Mouse (Mus musculus) cerebellum, adult 9-11 months (tissue): ENCODE measurements around the gene Elf2.
A peak's percentile ranks its signal among the peaks of the same experiment; 100 is the strongest.

Experiments used
- DNase-seq: peaks from one replicate; pipeline ENCODE4 v3.0.0; 2022

The Elf2 gene

DNA sequence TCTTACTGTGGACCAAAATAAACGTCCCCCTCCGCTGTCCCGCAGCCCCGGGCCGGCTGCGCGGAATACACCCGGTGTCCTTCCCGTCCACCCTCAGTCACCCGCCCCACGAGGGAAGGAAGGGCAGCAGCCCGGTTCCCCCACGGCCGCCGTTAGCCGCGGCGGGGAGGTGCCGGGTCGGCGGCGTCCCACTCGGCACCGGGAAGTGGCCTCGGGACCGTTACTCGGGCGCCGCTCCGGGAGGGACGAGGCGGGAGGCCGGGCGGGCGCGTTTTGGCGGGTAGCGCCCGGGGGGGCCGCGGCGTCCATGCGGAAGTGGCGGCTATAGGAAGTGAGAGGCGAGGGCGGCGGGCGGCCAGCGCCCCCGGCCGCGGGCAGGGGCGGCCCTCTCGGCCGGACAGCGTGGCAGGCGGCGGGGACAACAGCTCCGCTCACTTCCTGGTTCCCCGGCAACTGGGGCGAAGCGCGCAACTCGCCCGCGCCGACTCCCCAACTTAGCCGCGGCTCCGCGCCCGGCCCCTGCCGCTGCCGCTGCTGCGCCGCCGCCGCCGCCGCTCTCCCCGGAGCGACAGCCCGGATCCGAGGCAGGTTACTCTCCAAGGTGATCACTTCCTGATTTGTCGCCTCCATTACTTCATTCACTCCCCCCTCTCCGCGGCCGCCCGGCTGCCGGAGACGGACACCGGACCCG is 63.9 kb downstream of the Elf2 start:
- DNase-seq: no peak

DNA sequence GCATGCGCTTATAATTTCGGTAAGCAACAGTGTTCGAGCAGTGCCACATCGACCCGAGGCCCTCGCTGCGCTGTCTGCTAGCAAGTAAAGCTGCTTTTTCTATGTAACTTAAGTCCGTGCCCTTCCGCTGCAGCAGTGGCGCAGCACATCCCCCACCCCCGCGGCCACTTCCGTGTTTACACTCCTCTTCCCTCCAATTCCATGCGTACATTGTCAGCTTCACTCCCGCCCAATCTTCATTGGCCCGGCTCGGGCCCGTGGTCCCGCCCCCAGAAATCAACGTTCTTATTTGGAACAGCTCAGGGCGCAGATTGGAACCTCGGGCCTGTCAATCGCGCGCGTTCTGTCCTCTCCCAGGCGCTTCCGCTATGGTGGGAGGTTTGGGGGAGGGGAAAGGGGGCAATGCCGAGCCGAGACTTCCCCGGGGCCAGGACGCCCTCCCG is 64.5 kb downstream of the Elf2 start:
- DNase-seq: peak; percentile 98

DNA sequence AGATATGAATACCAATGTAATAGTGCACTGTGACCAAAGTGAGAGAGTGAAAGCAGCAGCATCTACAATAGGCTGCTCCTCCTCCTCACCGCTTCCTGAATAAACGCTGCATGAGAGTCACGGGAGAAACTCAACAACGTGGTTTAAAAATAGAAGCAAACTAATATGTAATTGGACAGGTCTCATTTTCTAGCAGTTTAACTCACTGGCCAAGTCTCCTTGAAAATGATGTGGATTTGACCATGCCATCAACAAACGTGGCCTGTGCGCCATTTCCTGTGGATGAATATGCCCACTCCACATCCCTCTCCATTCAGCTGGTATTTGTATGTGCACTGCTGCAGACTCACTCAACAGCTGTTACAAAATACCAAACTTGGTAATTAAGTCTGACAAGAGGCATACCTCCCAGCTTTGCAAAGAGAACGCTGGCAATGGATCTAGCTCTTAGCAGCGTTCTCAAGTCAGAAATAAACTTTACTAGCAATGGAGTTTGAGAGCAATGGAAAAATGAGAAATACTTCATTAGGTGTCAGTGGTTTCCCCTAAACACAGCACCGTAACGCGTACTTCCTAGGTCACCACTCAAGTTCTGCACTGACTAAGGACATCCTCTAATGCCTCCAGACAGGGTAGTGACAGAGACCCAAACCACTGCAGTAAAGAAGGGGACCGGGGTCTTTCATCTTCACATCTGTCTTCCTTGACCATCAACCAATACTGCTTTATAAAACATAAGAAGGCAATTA is 70.2 kb downstream of the Elf2 start:
- no peak for DNase-seq

DNA sequence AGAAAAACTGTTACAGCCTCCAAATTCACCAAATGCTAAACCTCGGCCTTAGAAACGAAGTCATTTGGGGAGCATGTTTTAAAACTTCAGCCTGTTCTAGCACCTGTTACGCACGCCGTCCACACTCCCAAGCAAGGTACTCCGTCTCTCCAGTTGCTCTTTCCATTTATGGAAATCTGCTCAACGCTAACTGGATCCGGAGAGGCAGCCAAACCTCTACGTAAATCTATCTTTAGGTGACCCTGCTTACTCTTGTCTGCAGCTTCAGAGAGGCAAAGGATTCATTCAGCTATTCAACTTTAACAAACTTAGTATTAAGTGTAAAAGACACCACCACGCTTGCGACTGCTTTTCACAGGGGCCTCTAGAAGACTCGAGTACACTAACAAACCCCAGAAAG is 72.0 kb downstream of the Elf2 start:
- no peak for DNase-seq

GRCm38 (mm10) chr3:51262942-51263341 is 77.5 kb downstream of the Elf2 start:
- no peak for DNase-seq

DNA sequence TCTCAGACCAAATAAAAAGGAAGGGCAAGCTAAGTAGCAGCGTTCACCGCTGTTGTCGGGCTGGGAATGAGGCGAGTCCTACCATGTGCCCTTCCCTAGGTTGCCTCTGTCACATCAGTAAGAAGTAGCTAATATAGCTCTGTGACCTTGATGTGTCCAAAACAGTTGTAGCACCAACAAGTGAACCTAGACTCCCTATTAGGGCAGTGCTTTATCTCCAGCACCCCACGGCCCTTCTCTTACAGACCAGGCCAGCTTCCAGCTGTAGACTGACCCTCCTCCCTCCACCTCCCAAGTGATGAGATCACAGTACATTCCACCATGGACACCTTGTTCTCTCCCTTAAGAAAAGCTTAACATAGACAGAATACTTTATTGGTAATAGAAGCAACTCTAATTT is 82.4 kb downstream of the Elf2 start:
- DNase-seq: no peak

GRCm38 (mm10) chr3:51256450-51256849 is 84.0 kb downstream of the Elf2 start:
- DNase-seq: no peak

GRCm38 (mm10) chr3:51254784-51255183 is 85.7 kb downstream of the Elf2 start:
- no peak for DNase-seq

DNA sequence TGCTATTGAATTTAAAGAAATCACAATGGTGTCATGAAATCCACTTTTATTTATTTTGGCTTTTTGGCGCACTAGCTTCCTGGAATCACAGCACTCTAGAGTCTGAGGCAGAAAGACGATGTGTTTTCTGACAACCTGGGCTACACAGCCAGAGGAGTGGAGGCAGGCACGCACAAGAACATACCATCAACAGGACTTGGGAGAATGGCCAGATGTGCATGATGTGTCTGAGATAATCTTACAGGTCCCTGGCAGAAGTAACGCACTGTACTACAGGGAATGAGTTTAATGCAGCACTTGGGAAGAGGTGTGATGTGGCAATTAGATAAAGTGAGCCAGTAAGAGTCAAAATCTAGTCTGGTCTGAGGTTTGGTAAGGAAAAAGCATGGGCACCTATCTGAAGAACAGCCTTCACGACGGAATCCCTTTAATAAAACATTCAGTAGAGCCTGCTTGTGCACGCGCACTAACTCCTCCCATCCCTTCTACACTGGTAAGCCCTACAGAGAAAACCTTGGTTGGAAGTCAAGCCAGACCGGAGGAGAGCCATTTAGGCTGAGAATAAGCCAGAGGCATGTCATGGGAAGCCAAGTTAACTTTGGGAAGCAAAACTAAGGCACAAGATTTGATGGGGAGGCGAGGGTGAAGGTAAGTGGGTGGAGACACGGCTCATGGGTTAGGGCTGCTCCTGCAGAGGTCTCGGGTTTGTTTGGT is 87.6 kb downstream of the Elf2 start:
- DNase-seq: no peak

DNA sequence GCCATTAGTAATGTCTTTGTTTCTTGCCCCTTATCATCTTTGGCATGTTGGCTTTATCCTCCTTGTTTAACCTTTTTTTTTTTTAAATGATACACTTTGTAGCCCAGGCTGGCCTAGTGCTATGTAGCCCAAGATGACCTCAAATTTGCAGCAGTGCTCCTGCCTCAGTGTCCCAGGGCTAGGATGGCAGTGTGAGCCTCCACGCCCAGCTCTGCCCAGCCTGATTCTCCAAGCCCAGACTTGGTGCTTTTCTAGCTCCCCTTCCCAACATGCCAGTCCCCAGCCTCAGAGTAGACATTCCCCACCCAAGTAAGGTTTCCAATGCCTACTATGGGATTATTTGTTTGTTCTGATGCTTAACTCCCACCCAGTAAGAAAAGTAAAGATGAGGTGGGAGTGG is 88.2 kb downstream of the Elf2 start:
- no peak for DNase-seq

- no peak for DNase-seq
These were observed 89.4 kb downstream of the Elf2 start for GRCm38 (mm10) chr3:51251057-51251456.

- DNase-seq: no peak
These were observed 90.6 kb downstream of the Elf2 start for GRCm38 (mm10) chr3:51249866-51250265.

GRCm38 (mm10) chr3:51249460-51249859 is 91.0 kb downstream of the Elf2 start:
- DNase-seq: no peak

- no peak for DNase-seq
These were observed 91.9 kb downstream of the Elf2 start for GRCm38 (mm10) chr3:51248600-51248999.

GRCm38 (mm10) chr3:51247704-51248103 is 92.8 kb downstream of the Elf2 start:
- no peak for DNase-seq

DNA sequence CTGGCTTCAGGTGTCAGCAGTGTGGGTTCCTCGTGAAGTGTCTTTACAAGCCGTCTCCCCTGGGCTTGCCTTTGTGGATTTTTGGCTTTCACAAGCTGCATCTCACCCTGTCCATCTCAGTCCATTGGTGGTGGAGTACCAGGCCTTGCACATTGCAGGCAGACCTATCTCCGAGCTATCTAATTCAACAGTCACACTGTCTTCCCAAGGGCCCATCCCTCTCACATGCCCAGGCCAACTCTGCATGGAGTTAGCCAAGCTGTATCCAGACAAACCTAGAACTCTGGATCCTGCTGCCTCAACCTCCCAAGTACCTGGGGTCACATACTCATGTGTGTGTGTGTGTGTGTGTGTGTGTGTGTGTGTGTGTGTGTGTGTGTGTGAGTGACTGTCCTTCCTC is 100.9 kb downstream of the Elf2 start:
- DNase-seq: no peak

GRCm38 (mm10) chr3:51238515-51238914 is 101.9 kb downstream of the Elf2 start:
- no peak for DNase-seq

GRCm38 (mm10) chr3:51234752-51235055 is 105.8 kb downstream of the Elf2 start:
- no peak for DNase-seq

DNA sequence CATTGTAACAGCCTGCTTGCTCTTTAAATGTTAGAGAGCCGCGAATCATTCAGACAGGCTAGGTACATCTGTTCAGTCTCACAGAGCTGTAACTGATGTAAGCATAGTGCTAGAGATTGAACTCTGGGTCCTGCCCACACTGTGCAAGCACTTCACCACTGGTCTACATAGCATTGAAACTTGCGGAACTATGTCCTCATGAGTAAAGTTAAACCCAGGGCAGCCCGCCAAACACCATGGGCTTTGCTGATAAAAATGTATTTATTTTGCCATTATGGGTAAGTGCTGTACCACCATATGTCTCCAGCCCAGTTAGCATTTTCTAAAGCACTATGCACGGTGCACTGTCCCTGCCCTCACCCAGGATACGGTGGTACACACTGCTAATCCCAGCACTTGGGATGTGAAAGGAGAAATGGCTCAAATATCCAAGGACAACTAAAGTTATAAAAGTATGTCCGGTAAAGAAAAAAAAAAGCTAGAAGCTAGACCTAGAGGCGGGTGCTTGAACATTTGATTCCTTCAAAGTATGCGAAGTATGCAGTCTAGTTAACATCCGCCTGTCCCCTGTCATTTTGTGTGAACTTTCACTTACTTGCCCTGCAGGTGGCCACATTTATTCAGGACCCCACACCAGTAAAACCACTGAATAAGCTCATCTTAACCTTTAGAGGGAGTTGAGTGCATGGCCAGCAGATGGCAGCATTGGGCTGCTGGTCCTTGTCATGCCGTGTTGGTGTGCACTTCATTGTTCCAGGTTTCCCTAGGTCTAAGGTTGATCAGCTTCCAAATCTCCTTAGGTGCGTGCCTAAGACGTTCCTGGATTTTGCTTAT is 106.3 kb downstream of the Elf2 start:
- peak; percentile 79 for DNase-seq

DNA sequence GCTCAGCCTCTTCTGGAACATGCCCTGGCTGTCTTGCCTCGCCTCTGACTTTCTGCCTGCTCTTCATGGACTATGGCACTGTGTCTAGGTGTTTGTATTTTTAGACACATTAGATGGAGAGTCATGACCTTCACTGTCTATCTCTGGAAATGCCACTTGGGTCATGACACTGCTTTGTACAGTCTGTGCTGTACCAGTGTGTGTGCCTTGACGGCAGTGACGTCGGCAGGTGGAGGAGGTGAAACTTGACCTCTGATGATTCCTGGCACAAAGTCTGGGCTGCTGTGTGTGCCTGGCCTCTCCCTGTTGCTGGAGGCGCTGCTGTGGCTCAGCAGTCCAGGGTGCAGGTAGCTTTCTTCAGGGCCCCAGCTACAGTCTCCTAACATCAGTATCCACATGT is 107.0 kb downstream of the Elf2 start:
- DNase-seq: no peak

DNA sequence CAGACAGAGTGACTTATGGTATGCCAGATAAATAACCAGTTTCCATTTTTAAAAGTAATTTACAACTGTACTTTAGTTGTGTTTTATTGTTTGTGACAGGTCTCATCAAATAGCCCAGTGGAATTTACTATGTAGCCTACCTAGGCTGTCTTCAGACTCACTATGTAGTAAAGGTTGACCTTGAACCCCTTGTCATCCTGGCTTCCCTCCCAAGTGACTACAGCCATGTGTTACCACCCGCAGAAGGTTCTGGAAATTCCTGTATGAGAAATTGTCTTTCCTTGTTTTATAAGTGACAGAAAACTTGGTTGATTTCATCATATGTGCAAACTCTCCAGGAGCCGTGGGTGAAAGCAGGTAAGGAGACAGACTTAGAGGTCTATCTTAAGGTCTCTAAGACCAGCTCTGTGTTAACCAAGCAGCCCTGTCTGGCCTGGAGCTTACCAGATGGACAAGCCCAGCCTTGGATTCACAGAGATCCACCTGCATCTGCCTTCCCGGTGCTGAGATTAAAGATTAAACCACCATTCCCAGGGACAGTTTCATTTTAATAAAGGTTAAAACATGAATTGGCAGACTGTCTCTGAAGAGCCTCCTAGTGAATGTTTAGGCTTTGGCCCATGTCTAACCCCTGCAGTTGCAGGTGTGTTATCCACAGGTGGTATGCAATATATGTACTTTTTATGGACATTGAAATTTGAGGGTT is 108.1 kb downstream of the Elf2 start:
- DNase-seq: no peak

DNA sequence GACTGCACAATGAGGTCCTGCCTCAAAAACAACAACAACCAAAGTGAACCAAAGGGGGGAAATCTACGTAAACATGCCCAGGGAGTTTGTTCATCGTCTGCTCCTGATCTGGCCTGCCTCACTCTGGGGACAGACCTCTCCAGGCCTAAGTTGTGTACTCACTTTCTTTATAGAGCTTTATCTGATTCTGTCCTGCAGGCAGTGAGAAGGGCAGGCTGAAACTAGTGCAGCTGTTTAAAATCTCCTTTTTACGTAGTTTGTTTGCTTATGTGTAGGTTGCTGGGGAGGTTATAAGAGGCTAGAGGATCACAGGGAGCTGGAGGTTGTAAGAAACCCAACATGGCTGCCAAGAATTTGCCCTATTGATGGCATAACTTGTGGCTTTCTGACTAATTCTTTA is 109.0 kb downstream of the Elf2 start:
- no peak for DNase-seq

- DNase-seq: no peak
These were observed 109.6 kb downstream of the Elf2 start for GRCm38 (mm10) chr3:51230886-51231285.
